Mouse (Mus musculus): ENCODE measurements around the gene Bnipl. TPM values are rescaled to one million over a fixed set of nuclear protein-coding genes. Genes with fewer than 3 reads are reported as not detected.

Bnipl gene
- polyA plus RNA-seq, 1 experiment from 2014 or later = 5.8 TPM

DNA sequence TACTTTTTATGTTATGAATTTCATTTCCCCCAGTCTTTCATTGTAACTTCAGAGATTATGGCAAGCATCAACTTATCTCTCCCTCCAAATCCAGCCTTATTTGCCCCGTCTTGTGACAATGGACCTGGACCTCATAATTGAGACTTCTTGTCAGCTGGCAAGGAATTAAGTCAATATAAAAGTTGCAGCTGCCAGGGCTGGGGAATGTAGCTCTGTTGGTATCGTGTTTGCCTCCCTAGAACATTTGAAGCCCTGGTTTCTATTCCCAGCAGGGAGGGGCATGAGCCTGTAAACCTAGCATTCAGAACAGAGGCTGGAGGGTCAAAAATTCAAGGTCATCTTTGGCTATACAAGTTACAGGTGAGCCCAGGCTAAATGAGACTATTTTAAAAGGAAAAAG, 55.2 kb downstream of the Bnipl start:
- H3K27me3 ChIP-seq (replicated peaks) = no peaks in the 10 kb centered on the region
- no peak overlapping the region for H3K4me2 ChIP-seq
- H3K36me3 ChIP-seq = peaks cover 33% of the 10 kb centered on the region
- WGBS = 70% methylated on average over 2 of the region's 2 CpGs
- H3K27ac ChIP-seq = no peak overlapping the region
- no peak overlapping the region for H3K4me3 ChIP-seq (replicated peaks)
- H3K9ac ChIP-seq = no peak overlapping the region
- no peaks in the 10 kb centered on the region for H3K9me3 ChIP-seq
- ATAC-seq (ENCODE audit: insufficient read depth, low FRiP score, low read depth) = no peak
- H3K4me1 ChIP-seq = no peaks in the 10 kb centered on the region

DNA sequence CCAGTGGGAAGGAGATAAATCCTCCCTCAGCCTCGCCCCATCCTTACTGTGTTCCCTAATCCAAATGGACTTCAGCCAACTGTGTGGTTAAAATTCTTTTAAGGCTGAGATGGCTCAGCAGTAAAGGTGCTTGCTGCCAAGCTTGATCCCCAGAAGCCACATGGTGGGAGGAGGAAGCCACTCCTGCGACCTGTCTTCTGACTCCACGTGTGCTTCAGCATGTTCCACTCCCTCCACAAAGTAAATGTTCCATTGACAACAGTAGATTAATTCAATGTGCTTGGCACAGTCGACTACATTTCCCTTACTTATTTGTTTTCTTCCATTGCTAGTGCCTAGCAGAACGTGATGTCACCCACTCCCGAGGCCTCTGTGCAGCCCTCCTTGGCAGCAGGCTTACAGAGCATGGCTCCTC, 56.3 kb downstream of the Bnipl start:
- no peak for ATAC-seq (ENCODE audit: insufficient read depth, low FRiP score, low read depth)
- peaks cover 35% of the 10 kb centered on the region for H3K36me3 ChIP-seq
- H3K27ac ChIP-seq = no peak overlapping the region
- H3K9ac ChIP-seq = no peak overlapping the region
- no peaks in the 10 kb centered on the region for H3K27me3 ChIP-seq (replicated peaks)
- H3K4me1 ChIP-seq = no peaks in the 10 kb centered on the region
- no peaks in the 10 kb centered on the region for H3K9me3 ChIP-seq
- 75% methylated on average over 6 of the region's 6 CpGs for WGBS
- H3K4me3 ChIP-seq (replicated peaks) = no peak overlapping the region
- no peak overlapping the region for H3K4me2 ChIP-seq

Other genes starting within 250 kb of the Bnipl start
- 19.3 and 22.0 TPM in 2 replicates for gene Zfp687, start 235.7 kb downstream of the Bnipl start, polyA plus RNA-seq (2015; fragmentation: Nextera tagmentation; extraction: Ambion mirVana)
- 220 and 221 TPM in 2 replicates for gene Psmd4, start 208.6 kb downstream of the Bnipl start, polyA plus RNA-seq (2015; fragmentation: Nextera tagmentation; extraction: Ambion mirVana)
- gene Pip5k1a, start 144.3 kb downstream of the Bnipl start, polyA plus RNA-seq (2015; fragmentation: Nextera tagmentation; extraction: Ambion mirVana) = 17.0 and 17.5 TPM in 2 replicates
- 119 and 124 TPM in 2 replicates for gene Vps72, start 140.2 kb downstream of the Bnipl start, polyA plus RNA-seq (2015; fragmentation: Nextera tagmentation; extraction: Ambion mirVana)
- gene Tmod4, start 126.7 kb downstream of the Bnipl start, polyA plus RNA-seq (2015; fragmentation: Nextera tagmentation; extraction: Ambion mirVana) = 1.6 and 1.7 TPM in 2 replicates
- gene Scnm1, start 117.2 kb downstream of the Bnipl start, polyA plus RNA-seq (2015; fragmentation: Nextera tagmentation; extraction: Ambion mirVana) = 59.1 and 62.7 TPM in 2 replicates
- 11.6 and 11.7 TPM in 2 replicates for gene Lysmd1, start 117.1 kb downstream of the Bnipl start, polyA plus RNA-seq (2015; fragmentation: Nextera tagmentation; extraction: Ambion mirVana)
- 5.1 and 6.7 TPM in 2 replicates for gene Tnfaip8l2, start 108.8 kb downstream of the Bnipl start, polyA plus RNA-seq (2015; fragmentation: Nextera tagmentation; extraction: Ambion mirVana)
- 5.9 and 6.9 TPM in 2 replicates for gene Sema6c, start 90.7 kb downstream of the Bnipl start, polyA plus RNA-seq (2015; fragmentation: Nextera tagmentation; extraction: Ambion mirVana)
- gene Gabpb2, start 33.3 kb downstream of the Bnipl start, polyA plus RNA-seq (2015; fragmentation: Nextera tagmentation; extraction: Ambion mirVana) = 10.7 and 11.4 TPM in 2 replicates
- 83.5 and 96.5 TPM in 2 replicates for gene Cdc42se1, start 22.5 kb downstream of the Bnipl start, polyA plus RNA-seq (2015; fragmentation: Nextera tagmentation; extraction: Ambion mirVana)
- 18.5 and 18.6 TPM in 2 replicates for gene Mllt11, start 19.0 kb downstream of the Bnipl start, polyA plus RNA-seq (2015; fragmentation: Nextera tagmentation; extraction: Ambion mirVana)
- 0.35 TPM in 2 replicates for gene Gm128, start 9.6 kb downstream of the Bnipl start, polyA plus RNA-seq (2015; fragmentation: Nextera tagmentation; extraction: Ambion mirVana)
- 45.8 and 51.2 TPM in 2 replicates for gene Mindy1, start 30.2 kb upstream of the Bnipl start, polyA plus RNA-seq (2015; fragmentation: Nextera tagmentation; extraction: Ambion mirVana)
- gene Prune1, start 30.9 kb upstream of the Bnipl start, polyA plus RNA-seq (2015; fragmentation: Nextera tagmentation; extraction: Ambion mirVana) = 16.6 and 17.3 TPM in 2 replicates
- gene Anxa9, start 56.0 kb upstream of the Bnipl start, polyA plus RNA-seq (2015; fragmentation: Nextera tagmentation; extraction: Ambion mirVana) = 2.3 and 3.4 TPM in 2 replicates
- 138 and 146 TPM in 2 replicates for gene Cers2, start 63.6 kb upstream of the Bnipl start, polyA plus RNA-seq (2015; fragmentation: Nextera tagmentation; extraction: Ambion mirVana)
- 29.9 and 34.1 TPM in 2 replicates for gene Setdb1, start 106.0 kb upstream of the Bnipl start, polyA plus RNA-seq (2015; fragmentation: Nextera tagmentation; extraction: Ambion mirVana)
- gene 4930558C23Rik, start 151.6 kb upstream of the Bnipl start, polyA plus RNA-seq (2015; fragmentation: Nextera tagmentation; extraction: Ambion mirVana) = not detected in 2 replicates
- gene Arnt, start 183.2 kb upstream of the Bnipl start, polyA plus RNA-seq (2015; fragmentation: Nextera tagmentation; extraction: Ambion mirVana) = 38.6 and 42.4 TPM in 2 replicates
- gene Ctsk, start 248.1 kb upstream of the Bnipl start, polyA plus RNA-seq (2015; fragmentation: Nextera tagmentation; extraction: Ambion mirVana) = 11.7 and 12.2 TPM in 2 replicates

All from stomach, embryonic 15.5 days (tissue).